Mouse (Mus musculus) liver, adult 2 months (tissue): Measurements from ENCODE around the gene Inpp4b. TPM values are rescaled to one million over a fixed set of nuclear protein-coding genes. Genes with fewer than 3 reads are reported as not detected.

Source experiments
- DNase-seq: peaks from one replicate; pipeline ENCODE4 v3.0.0-alpha.2; 2011; ENCODE audit warnings: low read depth, low spot score; ENCODE audit errors: extremely low read depth
- H3K27ac ChIP-seq: fragments of 200-500 bp; replicated peaks from 2 replicates; pipeline ENCODE4 v1.5.1; 2012; ENCODE audit warnings: low read depth, mild to moderate bottlenecking, control low read depth, inconsistent platforms, low read length; ENCODE audit not compliant: insufficient read depth
- H3K27me3 ChIP-seq: fragments of 200-500 bp; 2 replicates; pipeline ENCODE4 v1.6.1; 2012; ENCODE audit warnings: mild to moderate bottlenecking, moderate library complexity, low read length, inconsistent platforms; ENCODE audit not compliant: control insufficient read depth, insufficient read depth
- H3K36me3 ChIP-seq: fragments of 200-500 bp; 2 replicates; pipeline ENCODE4 v1.6.1; 2012; ENCODE audit warnings: low read length, inconsistent platforms; ENCODE audit not compliant: control insufficient read depth, insufficient read depth
- H3K4me1 ChIP-seq: fragments of 200-500 bp; 2 replicates; pipeline ENCODE4 v1.6.1; 2011; ENCODE audit warnings: low read length; ENCODE audit not compliant: control insufficient read depth, insufficient read depth
- H3K4me3 ChIP-seq: fragments of 200-500 bp; 2 replicates; pipeline ENCODE4 v1.5.1; 2011; ENCODE audit warnings: low read depth, mild to moderate bottlenecking, control low read depth, low read length, moderate library complexity; ENCODE audit not compliant: insufficient read depth
- H3K79me2 ChIP-seq: fragments of 200-500 bp; 2 replicates; pipeline ENCODE4 v1.6.1; 2012; ENCODE audit warnings: inconsistent platforms, mild to moderate bottlenecking, low read length, moderate library complexity; ENCODE audit not compliant: control insufficient read depth, insufficient read depth
- H3K9ac ChIP-seq: fragments of 200-500 bp; 2 replicates; pipeline ENCODE4 v1.6.1; 2012; ENCODE audit warnings: low read depth, mild to moderate bottlenecking, control low read depth, inconsistent platforms, low read length
- CTCF ChIP-seq: fragments of 200-500 bp; IDR thresholded peaks from 2 replicates; pipeline ENCODE4 v1.5.1; 2011; ENCODE audit warnings: low read depth, low read length, control low read depth
- POLR2A ChIP-seq: fragments of 200-500 bp; IDR thresholded peaks from 2 replicates; pipeline ENCODE4 v1.6.1; 2011; ENCODE audit warnings: low read length, control low read depth; ENCODE audit not compliant: insufficient read depth; ENCODE audit errors: extremely low read depth
- WGBS: fragments of 180-500 bp; shearing (Covaris S2); methylation state at CpG from one replicate; pipeline ENCODE4 v1.1.7; 2018; 5-methylcytosine and 5-hydroxymethylcytosine counted together
- polyA plus RNA-seq: library from polyadenylated mRNA; depleted of rRNA; stranded (reverse); fragments of >200 nt; gene quantifications from 2 replicates; pipeline ENCODE4 v1.2.3, GENCODE M21; 2012
- total RNA-seq: library from RNA; depleted of rRNA; stranded (reverse); fragments of >200 nt; gene quantifications from 2 replicates; pipeline ENCODE4 v1.2.3, GENCODE M21; 2014

Inpp4b gene
- total and polyA plus RNA-seq, 2 experiments = 0.20 to 3.6 TPM

DNA sequence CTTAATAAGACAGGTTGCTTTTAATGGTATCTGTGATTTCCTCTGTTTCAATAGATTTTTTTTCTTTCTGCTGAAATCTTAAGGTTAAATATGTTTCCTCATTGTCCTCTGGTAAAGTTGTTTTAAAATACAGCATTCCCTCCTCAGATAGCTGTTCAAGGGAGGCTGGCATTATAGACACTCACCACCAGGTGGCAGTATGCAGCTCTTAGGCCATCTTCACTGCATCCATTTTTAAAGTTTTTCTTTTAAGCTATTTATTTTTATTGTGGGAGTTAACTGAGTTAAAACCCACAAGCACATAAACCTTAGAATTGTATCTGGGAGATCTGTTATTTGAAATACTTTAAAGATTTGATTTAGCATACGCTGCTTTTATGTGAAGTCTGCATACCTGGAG, 7.1 kb downstream of the Inpp4b start:
- H3K79me2 ChIP-seq = no peaks in the 10 kb centered on the region
- peak; percentile 58 for TF ChIP-seq CTCF
- no peak for TF ChIP-seq POLR2A
- no peak overlapping the region for H3K27ac ChIP-seq
- 90% methylated on average over 1 of the region's 1 CpGs for WGBS
- H3K27me3 ChIP-seq = no peaks in the 10 kb centered on the region
- no peak overlapping the region for H3K9ac ChIP-seq
- no peaks in the 10 kb centered on the region for H3K36me3 ChIP-seq
- no peaks in the 10 kb centered on the region for H3K4me1 ChIP-seq
- peak; percentile 25 for DNase-seq
- H3K4me3 ChIP-seq = no peak overlapping the region

DNA sequence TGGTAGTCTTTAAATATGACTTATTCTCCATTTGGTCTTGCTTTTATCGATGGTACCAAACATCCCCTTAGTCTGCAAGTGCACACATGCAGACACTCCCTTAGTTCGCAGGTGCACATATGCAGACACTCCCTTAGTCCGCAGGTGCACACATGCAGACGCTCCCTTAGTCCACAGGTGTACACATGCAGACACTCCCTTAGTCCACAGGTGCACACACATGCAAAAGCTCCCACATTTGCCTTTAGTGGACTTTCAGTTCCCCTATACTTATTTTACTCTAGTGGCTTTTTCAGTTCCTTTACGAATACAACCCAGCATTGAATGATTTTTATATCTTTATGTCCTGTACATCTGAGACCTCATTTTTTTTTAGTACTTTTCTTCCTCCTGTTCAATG, 11.1 kb downstream of the Inpp4b start:
- Histone ChIP-seq H3K27ac (no peak overlapping the region), H3K4me1 (no peaks in the 10 kb centered on the region), H3K27me3 (no peaks in the 10 kb centered on the region), H3K9ac (no peak overlapping the region), H3K36me3 (no peaks in the 10 kb centered on the region), H3K4me3 (no peak overlapping the region), H3K79me2 (no peaks in the 10 kb centered on the region)
- WGBS = 86% methylated on average over 5 of the region's 5 CpGs
- DNase-seq = no peak
- no peak for TF ChIP-seq CTCF
- TF ChIP-seq POLR2A = no peak

DNA sequence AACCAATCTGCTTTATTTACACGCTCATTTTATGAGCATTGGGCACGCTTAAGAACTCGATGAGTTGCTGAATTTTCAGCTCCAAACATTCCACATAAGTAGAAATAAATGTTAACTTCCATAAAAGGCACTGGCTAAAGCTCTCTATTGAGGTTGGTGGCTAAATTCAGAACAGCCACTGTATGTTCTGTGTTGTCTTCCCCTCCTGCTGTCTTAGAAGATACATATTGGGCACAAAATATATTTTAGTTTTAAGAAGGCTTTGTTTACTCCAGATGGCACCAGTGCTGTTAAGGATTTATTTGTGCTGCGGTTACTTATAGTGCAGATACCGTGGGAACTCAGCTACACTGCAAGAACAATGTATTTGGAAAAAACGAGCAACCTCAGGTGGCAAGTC, 15.8 kb downstream of the Inpp4b start:
- no peaks in the 10 kb centered on the region for H3K4me1 ChIP-seq
- no peak overlapping the region for H3K27ac ChIP-seq
- H3K27me3 ChIP-seq = no peaks in the 10 kb centered on the region
- 88% methylated on average over 6 of the region's 6 CpGs for WGBS
- no peak for DNase-seq
- TF ChIP-seq POLR2A (no peak), CTCF (no peak)
- no peaks in the 10 kb centered on the region for H3K79me2 ChIP-seq
- H3K9ac ChIP-seq = no peak overlapping the region
- H3K36me3 ChIP-seq = no peaks in the 10 kb centered on the region
- H3K4me3 ChIP-seq = no peak overlapping the region

DNA sequence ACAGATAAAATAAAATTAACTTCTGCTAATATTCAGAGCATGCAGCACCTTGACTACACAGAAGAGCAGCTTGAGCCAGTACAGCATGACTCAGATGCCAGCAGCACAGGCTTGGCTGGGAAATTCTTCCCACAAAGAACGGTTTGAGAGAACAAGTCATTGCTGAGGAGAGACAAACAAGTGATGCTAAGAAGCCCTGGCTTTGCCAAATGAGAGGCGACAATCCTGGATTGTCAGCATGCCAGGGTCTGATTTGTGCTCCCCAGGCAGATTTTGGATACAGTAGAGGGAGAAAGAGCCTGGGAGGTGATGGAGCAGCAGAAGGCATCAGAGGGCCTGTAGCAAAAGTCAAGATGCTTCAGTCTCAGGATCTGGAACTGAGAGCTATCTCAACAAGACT, 18.2 kb downstream of the Inpp4b start:
- Histone ChIP-seq H3K4me1 (no peaks in the 10 kb centered on the region), H3K79me2 (no peaks in the 10 kb centered on the region), H3K4me3 (no peak overlapping the region), H3K9ac (no peak overlapping the region), H3K36me3 (no peaks in the 10 kb centered on the region), H3K27me3 (no peaks in the 10 kb centered on the region), H3K27ac (no peak overlapping the region)
- TF ChIP-seq POLR2A (no peak), CTCF (no peak)
- WGBS = 80% methylated on average over 2 of the region's 2 CpGs
- no peak for DNase-seq

- H3K36me3 ChIP-seq = no peaks in the 10 kb centered on the region
- no peak overlapping the region for H3K27ac ChIP-seq
- H3K4me3 ChIP-seq = no peak overlapping the region
- TF ChIP-seq CTCF (no peak), POLR2A (no peak)
- no peak for DNase-seq
- no peaks in the 10 kb centered on the region for H3K27me3 ChIP-seq
- no peaks in the 10 kb centered on the region for H3K79me2 ChIP-seq
- WGBS = 36% methylated on average over 2 of the region's 2 CpGs
- no peaks in the 10 kb centered on the region for H3K4me1 ChIP-seq
- H3K9ac ChIP-seq = no peak overlapping the region
Observed at GRCm38 (mm10) chr8:81361162-81361561, 18.8 kb downstream of the Inpp4b start.

- no peaks in the 10 kb centered on the region for H3K79me2 ChIP-seq
- TF ChIP-seq CTCF = no peak
- no peak for TF ChIP-seq POLR2A
Observed at GRCm38 (mm10) chr8:81370607-81371006, 28.3 kb downstream of the Inpp4b start.

More at GRCm38 (mm10) chr8:81370607-81371006, 28.3 kb downstream of the Inpp4b start:
- no peaks in the 10 kb centered on the region for H3K27me3 ChIP-seq
- H3K4me1 ChIP-seq = peaks cover 2% of the 10 kb centered on the region; the same call in 1 of the 2 replicates
- WGBS = 82% methylated on average over 5 of the region's 5 CpGs
- no peak for DNase-seq
- no peaks in the 10 kb centered on the region for H3K36me3 ChIP-seq
- no peak overlapping the region for H3K27ac ChIP-seq
- H3K4me3 ChIP-seq = no peak overlapping the region
- H3K9ac ChIP-seq = no peak overlapping the region
